Mouse (Mus musculus) midbrain, embryonic 15.5 days (tissue): ENCODE measurements around the gene 2210408I21Rik. TPM values are rescaled to one million over a fixed set of nuclear protein-coding genes. Genes with fewer than 3 reads are reported as not detected.

Experiments
- ATAC-seq: fragments of 200-750 bp; cut with Nextera tagmentation; replicated peaks from 2 replicates; pipeline ENCODE4 v1.8.0; 2017; ENCODE audit warnings: moderate TSS enrichment
- H3K27ac ChIP-seq: fragments of 300-500 bp; sonication (generic); 2 replicates; pipeline ENCODE4 v1.5.1; 2015; ENCODE audit warnings: mild to moderate bottlenecking, inconsistent platforms
- H3K27me3 ChIP-seq: fragments of 300-500 bp; sonication (generic); replicated peaks from 2 replicates; pipeline ENCODE4 v1.6.1; 2015; ENCODE audit warnings: inconsistent platforms
- H3K36me3 ChIP-seq: fragments of 300-500 bp; sonication (generic); replicated peaks from 2 replicates; pipeline ENCODE4 v1.6.1; 2015; ENCODE audit warnings: inconsistent platforms
- H3K4me1 ChIP-seq: fragments of 300-500 bp; sonication (generic); 2 replicates; pipeline ENCODE4 v1.6.1; 2015; ENCODE audit warnings: inconsistent platforms
- H3K4me2 ChIP-seq: fragments of 300-500 bp; sonication (generic); 2 replicates; pipeline ENCODE4 v1.6.1; 2015; ENCODE audit warnings: inconsistent platforms, mild to moderate bottlenecking, moderate library complexity
- H3K4me3 ChIP-seq: fragments of 300-500 bp; sonication (generic); 2 replicates; pipeline ENCODE4 v1.5.1; 2015; ENCODE audit warnings: mild to moderate bottlenecking, inconsistent platforms
- H3K9ac ChIP-seq: fragments of 300-500 bp; sonication (generic); 2 replicates; pipeline ENCODE4 v1.6.1; 2015; ENCODE audit warnings: mild to moderate bottlenecking, inconsistent platforms
- H3K9me3 ChIP-seq: fragments of 300-500 bp; sonication (generic); 2 replicates; pipeline ENCODE4 v1.6.1; 2016; ENCODE audit warnings: inconsistent platforms
- WGBS: fragments of 180-500 bp; shearing (Covaris S2); methylation state at CpG from one replicate; pipeline ENCODE4 v1.1.7; 2015; ENCODE audit warnings: mixed read lengths; 5-methylcytosine and 5-hydroxymethylcytosine counted together
- polyA plus RNA-seq: library from polyadenylated mRNA; unstranded; fragments of >200 nt; fragmentation: Nextera tagmentation; extraction: Ambion mirVana; gene quantifications from 2 replicates; pipeline ENCODE4 v1.2.1, GENCODE M21; 2015

The 2210408I21Rik gene
- polyA plus RNA-seq, 1 experiment from 2014 or later = 13.4 TPM

DNA sequence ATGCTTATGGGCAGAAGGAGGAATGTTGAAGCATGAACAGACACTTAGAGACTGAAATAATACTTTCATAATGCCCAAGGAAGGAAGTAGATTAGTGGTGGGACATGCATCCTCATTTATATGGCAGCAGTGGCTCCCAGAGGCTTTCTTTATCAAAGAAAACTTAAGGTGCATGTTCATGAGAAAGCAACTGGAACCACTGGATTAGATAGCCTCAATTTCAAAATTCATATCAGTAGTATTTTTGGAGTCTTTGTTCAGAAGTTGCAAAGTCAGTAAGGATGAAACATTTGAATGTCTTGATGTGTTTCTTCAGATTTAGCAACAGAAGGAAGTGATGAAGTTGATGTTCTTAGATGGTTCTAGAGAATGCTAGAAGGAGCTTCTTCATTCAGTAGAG is 77.9 kb downstream of the 2210408I21Rik start:
- H3K36me3 ChIP-seq = no peaks in the 10 kb centered on the region
- H3K4me2 ChIP-seq = no peak overlapping the region
- H3K4me3 ChIP-seq = no peak overlapping the region
- no peak overlapping the region for H3K27ac ChIP-seq
- H3K9ac ChIP-seq = no peak overlapping the region
- H3K4me1 ChIP-seq = peaks cover 4% of the 10 kb centered on the region
- H3K27me3 ChIP-seq = no peaks in the 10 kb centered on the region
- H3K9me3 ChIP-seq = no peaks in the 10 kb centered on the region
- no peak for ATAC-seq

DNA sequence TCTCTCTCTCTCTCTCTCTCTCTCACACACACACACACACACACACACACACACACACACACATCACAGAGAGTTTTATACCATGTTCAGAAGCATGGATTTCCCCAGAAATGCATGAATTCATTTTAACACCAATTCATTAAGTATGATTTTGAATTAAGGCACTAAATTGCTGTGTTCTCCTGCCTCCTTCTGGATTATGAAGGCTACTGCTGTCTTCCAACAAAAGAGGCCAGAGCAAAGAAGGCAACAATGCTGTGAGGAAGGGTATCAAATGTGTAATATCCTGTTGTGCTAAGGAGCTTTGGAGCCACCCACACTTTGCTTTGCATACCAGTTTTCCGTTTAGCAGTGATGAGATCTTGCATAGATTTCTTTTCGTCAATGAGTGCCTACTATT is 80.1 kb downstream of the 2210408I21Rik start:
- no peaks in the 10 kb centered on the region for H3K9me3 ChIP-seq
- H3K4me2 ChIP-seq = no peak overlapping the region
- H3K27ac ChIP-seq = no peak overlapping the region
- H3K9ac ChIP-seq = no peak overlapping the region
- WGBS = 78% methylated on average over 2 of the region's 2 CpGs
- H3K27me3 ChIP-seq = no peaks in the 10 kb centered on the region
- ATAC-seq = no peak
- no peak overlapping the region for H3K4me3 ChIP-seq
- H3K36me3 ChIP-seq = no peaks in the 10 kb centered on the region
- H3K4me1 ChIP-seq = no peaks in the 10 kb centered on the region

DNA sequence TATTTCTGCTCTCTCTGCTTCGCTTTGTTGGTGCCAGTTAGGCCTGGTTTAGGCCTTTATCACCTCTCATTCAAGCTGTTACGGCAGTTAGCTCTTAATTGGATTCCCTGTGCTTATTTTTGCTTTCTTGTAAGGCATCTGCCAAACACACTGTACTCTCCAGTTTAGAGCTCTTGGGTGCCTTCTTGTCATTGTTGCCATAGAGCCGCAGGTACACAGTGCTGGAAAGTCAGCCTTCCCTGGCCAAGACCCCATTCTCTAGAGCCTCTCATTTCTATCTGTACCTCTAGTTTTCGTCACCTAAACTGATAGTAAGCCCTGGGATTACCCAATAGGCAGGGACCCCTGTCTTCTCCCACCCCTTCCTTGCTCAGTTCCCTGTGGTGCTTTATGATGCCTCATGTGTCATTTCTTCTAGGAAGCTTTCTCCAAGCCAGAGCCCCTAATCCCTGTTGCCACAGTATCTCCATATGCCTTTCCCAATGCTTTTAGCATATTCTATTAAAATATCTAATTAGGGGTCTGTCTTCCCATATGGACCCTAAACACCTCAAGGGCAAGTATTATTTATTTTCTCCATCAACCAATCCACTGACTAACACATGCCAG is 82.4 kb downstream of the 2210408I21Rik start:
- Histone ChIP-seq H3K4me1 (no peaks in the 10 kb centered on the region), H3K4me3 (no peak overlapping the region), H3K4me2 (no peak overlapping the region), H3K27ac (no peak overlapping the region), H3K36me3 (no peaks in the 10 kb centered on the region), H3K9me3 (no peaks in the 10 kb centered on the region), H3K27me3 (no peaks in the 10 kb centered on the region), H3K9ac (no peak overlapping the region)
- WGBS = 77% methylated on average over 4 of the region's 4 CpGs
- no peak for ATAC-seq

DNA sequence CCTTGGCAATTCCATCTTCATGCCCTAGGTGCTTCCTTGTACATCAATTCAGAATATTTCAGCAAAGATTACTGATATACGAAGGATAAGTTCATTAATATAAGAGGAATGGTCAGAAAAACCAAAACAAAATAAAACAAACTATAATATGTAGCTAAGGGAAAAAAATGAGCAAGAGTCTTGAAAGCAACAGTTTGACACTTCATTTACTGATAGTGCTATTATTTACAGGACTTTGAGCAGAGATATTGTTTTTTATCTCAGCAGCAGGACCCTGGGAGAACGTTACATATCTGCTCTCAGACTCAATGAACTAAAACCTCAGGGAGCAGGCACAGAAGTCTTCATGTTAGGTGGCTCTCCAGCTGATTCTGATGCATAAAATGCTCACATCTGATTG is 85.7 kb downstream of the 2210408I21Rik start:
- no peak for ATAC-seq
- Histone ChIP-seq H3K36me3 (no peaks in the 10 kb centered on the region), H3K9ac (no peak overlapping the region), H3K4me1 (no peaks in the 10 kb centered on the region), H3K4me3 (no peak overlapping the region), H3K27me3 (no peaks in the 10 kb centered on the region), H3K9me3 (no peaks in the 10 kb centered on the region), H3K4me2 (no peak overlapping the region), H3K27ac (no peak overlapping the region)
- 78% methylated on average over 2 of the region's 2 CpGs for WGBS

DNA sequence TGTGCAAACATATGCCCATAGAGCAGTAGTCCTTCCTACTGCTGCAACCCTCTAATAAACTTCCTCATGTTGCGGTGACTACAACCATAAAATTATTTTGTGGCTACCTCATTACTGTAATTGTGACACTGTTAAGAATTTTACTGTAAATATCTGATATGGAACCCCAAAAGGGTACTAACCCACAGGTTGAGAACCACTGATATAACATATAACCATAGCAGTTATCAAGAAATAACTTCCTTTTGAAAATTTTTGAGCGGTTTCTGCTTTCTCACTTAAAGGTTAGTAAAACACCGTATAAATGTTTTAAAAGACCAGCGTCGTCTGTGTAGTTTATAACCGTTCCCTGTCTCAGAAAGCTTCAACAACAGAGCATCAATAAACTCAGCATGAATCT is 121.2 kb downstream of the 2210408I21Rik start:
- ATAC-seq = no peak

DNA sequence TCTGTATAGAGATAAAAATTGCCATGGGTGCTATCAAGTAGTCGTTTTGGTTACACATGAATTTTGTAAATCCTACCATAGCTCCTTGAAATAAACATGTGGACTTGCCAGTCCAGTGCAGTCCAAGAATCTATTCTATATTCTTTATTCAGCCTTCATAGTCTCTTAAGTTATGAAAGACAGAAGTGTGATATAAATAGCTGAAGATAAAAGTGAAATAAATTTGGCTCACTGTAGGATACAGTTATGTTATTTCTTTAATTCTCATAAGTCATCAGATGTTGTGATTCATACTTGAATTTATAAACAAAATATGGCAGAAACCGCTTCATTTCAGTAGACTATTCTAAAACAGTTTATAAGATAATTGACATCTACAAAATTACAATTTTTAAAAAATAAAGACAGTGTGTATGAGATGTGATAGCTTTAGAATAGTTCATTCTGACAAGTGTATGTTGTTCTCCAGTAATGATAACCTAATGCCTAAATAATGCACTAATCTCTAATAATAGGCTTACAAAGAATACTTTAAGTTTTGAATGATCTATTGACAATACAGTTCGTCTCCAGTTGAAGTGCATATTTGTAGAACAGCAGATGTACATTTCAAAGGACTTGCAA is 127.5 kb downstream of the 2210408I21Rik start:
- no peaks in the 10 kb centered on the region for H3K27me3 ChIP-seq
- H3K4me1 ChIP-seq = no peaks in the 10 kb centered on the region
- H3K9ac ChIP-seq = no peak overlapping the region
- H3K9me3 ChIP-seq = no peaks in the 10 kb centered on the region
- no peak overlapping the region for H3K4me3 ChIP-seq
- H3K4me2 ChIP-seq = no peak overlapping the region
- WGBS = 64% methylated on average over 3 of the region's 3 CpGs
- ATAC-seq = no peak
- H3K27ac ChIP-seq = no peak overlapping the region
- no peaks in the 10 kb centered on the region for H3K36me3 ChIP-seq

More for the DNA sequence above, 121.2 kb downstream of the 2210408I21Rik start:
- Histone ChIP-seq H3K9me3 (no peaks in the 10 kb centered on the region), H3K9ac (no peak overlapping the region), H3K4me1 (no peaks in the 10 kb centered on the region), H3K27ac (no peak overlapping the region), H3K4me3 (no peak overlapping the region), H3K36me3 (no peaks in the 10 kb centered on the region), H3K4me2 (no peak overlapping the region), H3K27me3 (no peaks in the 10 kb centered on the region)
- 93% methylated on average over 6 of the region's 6 CpGs for WGBS

DNA sequence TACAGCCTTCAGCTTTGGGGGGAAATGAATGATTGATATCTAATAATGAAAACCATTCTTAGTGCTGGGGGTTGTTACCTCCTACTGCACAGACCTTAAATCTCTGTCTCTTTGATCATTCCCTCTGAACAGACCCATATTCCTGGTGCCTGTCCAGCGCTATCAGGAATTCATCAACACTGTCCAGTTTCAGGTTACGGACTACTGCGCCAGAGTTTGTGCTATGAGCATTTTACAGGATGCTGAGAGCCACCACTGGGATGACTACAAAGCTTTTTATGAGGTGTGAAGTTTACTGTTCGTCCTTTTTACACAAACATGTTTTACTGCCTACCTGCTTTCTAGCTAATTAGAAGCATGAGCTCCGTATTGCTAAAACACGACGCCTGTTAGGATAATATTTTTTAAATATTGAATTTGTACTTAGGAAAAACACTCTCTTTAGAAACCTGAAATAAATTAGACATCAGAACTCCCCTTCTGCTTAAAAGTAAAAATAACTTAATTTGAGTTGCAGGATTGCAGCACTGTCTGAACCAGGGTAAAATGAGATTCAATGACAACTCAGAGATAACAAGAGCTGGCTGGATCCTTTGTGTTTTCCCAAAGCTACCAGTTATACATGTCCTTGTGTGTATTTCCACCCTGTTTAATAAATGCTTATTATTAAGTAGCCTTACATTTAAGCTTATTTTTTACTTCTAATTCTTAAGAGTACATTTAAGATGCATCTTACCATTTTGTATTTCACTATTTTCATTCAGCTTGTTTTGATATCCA is 128.2 kb downstream of the 2210408I21Rik start:
- H3K9ac ChIP-seq = no peak overlapping the region
- no peak for ATAC-seq
- WGBS = 82% methylated on average over 7 of the region's 7 CpGs
- no peaks in the 10 kb centered on the region for H3K36me3 ChIP-seq
- no peaks in the 10 kb centered on the region for H3K9me3 ChIP-seq
- H3K27me3 ChIP-seq = no peaks in the 10 kb centered on the region
- no peaks in the 10 kb centered on the region for H3K4me1 ChIP-seq
- H3K4me2 ChIP-seq = no peak overlapping the region
- no peak overlapping the region for H3K27ac ChIP-seq
- H3K4me3 ChIP-seq = no peak overlapping the region

DNA sequence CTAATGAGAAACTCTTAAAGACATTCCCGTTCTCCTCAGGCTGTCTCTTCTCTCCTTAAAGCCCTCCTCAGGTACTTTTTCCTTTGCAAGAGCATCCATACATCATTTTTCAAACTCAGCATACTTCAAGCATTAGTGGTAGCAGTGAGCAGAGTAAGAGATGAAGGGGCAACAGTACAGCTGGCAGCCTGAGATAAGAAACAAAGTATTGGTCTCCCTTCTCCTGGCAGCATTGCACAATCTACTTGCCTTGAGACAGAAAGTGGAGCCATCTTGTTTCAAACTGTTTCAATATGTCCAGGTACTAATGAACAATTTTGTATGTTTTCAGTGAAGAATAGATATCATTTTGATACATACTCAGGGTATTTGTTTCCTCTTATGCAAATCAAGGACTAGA is 129.1 kb downstream of the 2210408I21Rik start:
- H3K4me3 ChIP-seq = no peak overlapping the region
- 72% methylated on average over 1 of the region's 1 CpGs for WGBS
- no peaks in the 10 kb centered on the region for H3K36me3 ChIP-seq
- H3K4me1 ChIP-seq = no peaks in the 10 kb centered on the region
- H3K4me2 ChIP-seq = no peak overlapping the region
- H3K27me3 ChIP-seq = no peaks in the 10 kb centered on the region
- no peak overlapping the region for H3K9ac ChIP-seq
- H3K9me3 ChIP-seq = no peaks in the 10 kb centered on the region
- no peak overlapping the region for H3K27ac ChIP-seq
- ATAC-seq = no peak

DNA sequence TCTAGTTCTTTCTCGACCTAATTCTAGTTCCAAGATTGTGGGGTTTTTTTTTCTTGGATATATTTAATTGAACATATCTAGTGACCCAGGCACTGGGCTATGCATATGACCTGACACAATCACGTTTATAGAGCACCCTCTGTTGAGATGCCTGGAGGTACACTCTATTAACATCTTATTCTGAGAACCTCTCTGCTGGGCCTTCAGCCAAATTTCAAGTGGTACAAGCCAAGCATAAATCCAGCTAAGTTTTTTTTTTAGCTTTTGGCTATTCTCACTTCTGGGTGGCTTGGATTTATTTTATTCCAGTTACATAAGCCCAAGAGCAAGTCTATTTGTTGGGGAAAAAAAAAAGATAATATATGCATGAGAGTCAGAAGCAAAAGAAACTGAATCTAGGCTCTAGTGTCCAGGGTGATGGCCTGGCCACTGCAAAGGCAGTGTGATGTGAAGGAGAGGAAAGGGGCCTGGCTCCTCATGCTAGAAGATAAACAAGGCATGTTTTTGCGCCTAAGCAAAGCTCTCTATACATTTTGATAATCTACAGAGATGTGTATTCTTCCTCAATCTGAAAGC is 139.9 kb downstream of the 2210408I21Rik start:
- no peak overlapping the region for H3K4me2 ChIP-seq
- no peak for ATAC-seq
- H3K4me1 ChIP-seq = no peaks in the 10 kb centered on the region
- no peaks in the 10 kb centered on the region for H3K27me3 ChIP-seq
- H3K4me3 ChIP-seq = no peak overlapping the region
- no peaks in the 10 kb centered on the region for H3K36me3 ChIP-seq
- 69% methylated on average over 3 of the region's 3 CpGs for WGBS
- no peak overlapping the region for H3K9ac ChIP-seq
- H3K27ac ChIP-seq = no peak overlapping the region
- no peaks in the 10 kb centered on the region for H3K9me3 ChIP-seq

DNA sequence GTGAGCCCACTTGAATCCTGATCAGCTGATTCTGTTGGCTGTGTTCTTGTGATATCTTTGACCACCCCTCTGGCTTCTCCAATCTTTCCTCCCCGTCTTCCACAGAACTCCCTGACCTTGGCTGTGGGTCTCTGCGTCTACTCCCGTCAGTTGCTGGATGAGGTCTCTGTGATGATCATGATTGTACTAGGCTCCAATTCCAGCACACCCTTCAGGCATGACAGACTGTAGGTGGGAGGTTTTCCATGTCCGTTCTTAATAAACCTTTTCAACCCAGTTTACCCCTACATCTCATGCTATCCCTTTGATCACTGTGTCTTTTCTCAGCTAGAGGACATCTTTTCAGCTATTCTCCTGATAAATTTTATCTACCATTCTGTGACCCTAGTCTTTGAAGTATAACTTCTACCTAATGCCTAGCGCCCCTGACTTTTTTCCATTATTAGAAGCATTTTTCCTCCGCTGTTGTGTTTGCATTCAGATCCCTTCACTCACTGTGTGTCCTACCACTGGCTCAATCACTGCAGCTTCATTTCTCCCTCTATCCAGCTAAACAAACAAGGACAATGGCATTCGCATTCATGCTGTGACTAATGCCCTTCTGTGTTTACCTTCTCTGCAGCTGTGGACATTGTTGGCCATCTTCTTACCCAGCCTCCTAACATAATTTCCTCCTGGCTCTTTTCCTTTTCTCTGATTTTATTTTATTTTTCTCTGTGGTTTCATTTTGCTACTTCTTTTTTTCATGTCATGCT is 143.5 kb downstream of the 2210408I21Rik start:
- no peaks in the 10 kb centered on the region for H3K27me3 ChIP-seq
- no peak overlapping the region for H3K9ac ChIP-seq
- no peaks in the 10 kb centered on the region for H3K4me1 ChIP-seq
- H3K27ac ChIP-seq = no peak overlapping the region
- H3K36me3 ChIP-seq = no peaks in the 10 kb centered on the region
- no peaks in the 10 kb centered on the region for H3K9me3 ChIP-seq
- no peak overlapping the region for H3K4me3 ChIP-seq
- no peak overlapping the region for H3K4me2 ChIP-seq
- WGBS = 71% methylated on average over 7 of the region's 7 CpGs
- no peak for ATAC-seq

DNA sequence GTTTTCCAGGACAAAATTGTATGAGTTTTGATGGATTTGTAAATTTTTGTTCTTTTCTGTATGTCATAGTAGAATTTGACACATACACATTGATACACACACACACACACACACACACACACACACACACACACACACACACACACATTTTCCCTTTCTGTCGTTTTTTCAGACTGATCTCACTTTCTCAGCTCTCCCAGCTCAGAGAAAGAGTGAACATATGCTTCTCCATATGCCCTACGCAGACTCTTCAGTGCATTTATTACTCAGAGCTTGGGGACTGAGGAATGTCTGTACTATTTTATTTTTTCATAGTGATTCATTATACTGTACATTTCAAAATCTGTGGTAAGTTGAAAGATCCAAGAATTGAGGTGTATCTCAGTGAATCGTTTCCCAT is 160.2 kb downstream of the 2210408I21Rik start:
- WGBS = 85% methylated on average over 3 of the region's 3 CpGs
- H3K27ac ChIP-seq = no peak overlapping the region
- ATAC-seq = no peak

DNA sequence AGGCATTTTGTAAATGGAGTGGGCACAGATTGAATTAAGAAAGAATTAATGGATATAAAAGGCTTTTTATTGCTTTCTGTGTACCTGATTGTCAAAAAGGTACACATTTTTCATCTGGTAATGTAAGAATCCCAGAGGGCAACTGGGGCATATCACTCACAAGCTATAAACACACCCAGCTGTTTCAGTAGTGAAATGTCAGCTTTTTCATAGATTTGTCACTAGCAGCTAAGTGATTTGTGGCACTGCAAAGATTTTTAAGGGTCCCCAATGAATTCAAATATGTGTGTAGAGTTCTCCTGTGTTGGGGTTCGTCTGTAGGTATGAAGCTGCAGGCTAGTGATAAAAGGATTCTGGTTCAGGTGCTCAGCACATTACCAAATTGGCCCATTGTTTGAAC is 188.8 kb downstream of the 2210408I21Rik start:
- no peaks in the 10 kb centered on the region for H3K4me1 ChIP-seq
- no peak overlapping the region for H3K9ac ChIP-seq
- ATAC-seq = no peak
- no peak overlapping the region for H3K4me2 ChIP-seq
- H3K27me3 ChIP-seq = no peaks in the 10 kb centered on the region
- H3K36me3 ChIP-seq = no peaks in the 10 kb centered on the region
- no peaks in the 10 kb centered on the region for H3K9me3 ChIP-seq
- no peak overlapping the region for H3K4me3 ChIP-seq
- WGBS = 61% methylated on average over 1 of the region's 1 CpGs
- no peak overlapping the region for H3K27ac ChIP-seq

More for the DNA sequence above, 160.2 kb downstream of the 2210408I21Rik start:
- H3K27me3 ChIP-seq = no peaks in the 10 kb centered on the region
- H3K4me3 ChIP-seq = no peak overlapping the region
- H3K4me1 ChIP-seq = no peaks in the 10 kb centered on the region
- H3K9me3 ChIP-seq = no peaks in the 10 kb centered on the region
- no peak overlapping the region for H3K4me2 ChIP-seq
- no peak overlapping the region for H3K9ac ChIP-seq
- H3K36me3 ChIP-seq = no peaks in the 10 kb centered on the region
